8 mouse cellular contexts compared by ENCODE assay signal in the genomic region with DNA sequence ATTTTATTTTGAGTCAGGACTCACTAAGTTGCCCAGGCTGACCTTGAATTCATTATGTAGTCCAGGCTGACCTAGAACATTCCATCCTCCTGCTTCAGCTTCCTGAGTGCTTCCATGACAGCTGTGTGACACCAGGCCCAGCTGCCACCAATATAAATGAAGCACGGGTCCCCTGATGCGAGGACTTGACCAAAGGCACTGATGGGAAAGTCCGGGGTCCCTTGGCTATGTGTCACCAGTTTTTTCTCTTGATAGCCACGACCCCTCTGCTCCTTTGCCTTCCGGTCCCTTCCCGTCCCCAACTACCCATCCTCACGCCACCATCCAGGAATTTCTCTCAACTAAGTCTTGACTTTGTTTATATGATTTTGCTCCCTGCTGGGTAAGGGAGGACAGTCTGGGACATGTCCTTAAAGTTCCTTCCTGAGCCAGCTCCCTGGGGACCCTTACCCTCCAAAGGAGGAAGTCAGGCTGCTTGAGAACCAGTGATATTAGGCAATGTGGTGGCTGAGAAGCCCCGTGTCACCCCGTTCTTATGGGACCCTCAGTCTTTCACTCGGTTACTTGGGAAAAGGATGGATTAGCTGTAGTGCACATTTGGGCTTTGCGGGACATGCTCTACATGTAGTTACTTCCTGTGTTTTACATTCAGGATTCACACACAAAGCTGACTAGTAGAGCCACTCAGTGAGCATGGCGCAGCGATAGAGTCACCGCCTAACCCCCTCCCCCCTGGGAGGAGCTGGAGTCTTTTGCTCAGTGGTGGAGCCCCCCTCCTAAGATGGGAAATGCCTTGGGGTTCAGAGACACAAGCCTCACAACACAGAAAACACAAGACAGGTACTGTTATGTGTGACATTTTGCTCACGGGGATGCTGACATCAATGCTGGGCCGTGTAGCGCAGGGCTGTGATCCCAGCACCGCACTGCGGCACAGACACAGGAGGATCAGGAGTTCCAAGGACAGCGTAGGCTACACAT. TPM values are rescaled to one million over a fixed set of nuclear protein-coding genes. Genes with fewer than 3 reads are reported as not detected.
DNase-seq lines count a peak whose midpoint lies in the region; ATAC-seq and TF ChIP-seq lines count a peak whose summit lies in the region.

No protein-coding gene starts in this region.

- no peaks in the 10 kb centered on the region for H3K27me3 ChIP-seq in kidney, adult 2 months (replicated peaks; ENCODE audit: control insufficient read depth, insufficient read depth, low read length)
- no peaks in the 10 kb centered on the region for H3K27me3 ChIP-seq in erythroblast, embryonic 14.5 days (ENCODE audit: control insufficient read depth)
- H3K27me3 ChIP-seq in stomach, embryonic 16.5 days (ENCODE audit: control insufficient read depth, insufficient read depth, low read length): no peaks in the 10 kb centered on the region

- H3K27ac ChIP-seq in kidney, adult 2 months (ENCODE audit: insufficient read depth, low read depth, low read length): peak overlapping the region; percentile 62
- H3K27ac ChIP-seq in stomach, embryonic 16.5 days (ENCODE audit: low read length): peak overlapping the region; percentile 97

- 19% methylated on average over 20 of the region's 20 CpGs for WGBS in kidney, adult 2 months
- 17% methylated on average over 20 of the region's 20 CpGs for WGBS in stomach, embryonic 16.5 days

- no peaks in the 10 kb centered on the region for H3K36me3 ChIP-seq in kidney, adult 2 months (ENCODE audit: control insufficient read depth, insufficient read depth, low read length)
- peaks cover 61% of the 10 kb centered on the region for H3K36me3 ChIP-seq in erythroblast, embryonic 14.5 days (ENCODE audit: control insufficient read depth)
- no peaks in the 10 kb centered on the region for H3K36me3 ChIP-seq in stomach, embryonic 16.5 days (ENCODE audit: control insufficient read depth, insufficient read depth, low read length)

- no peak for TF ChIP-seq POLR2A in kidney, adult 2 months (IDR thresholded peaks at IDR 0.05; ENCODE audit: low read depth, low read length)

- H3K9ac ChIP-seq in stomach, embryonic 16.5 days (ENCODE audit: low read length): peak overlapping the region; percentile 79

- no peaks in the 10 kb centered on the region for H3K9me3 ChIP-seq in erythroblast, embryonic 14.5 days (ENCODE audit: control insufficient read depth, low read length)
- H3K9me3 ChIP-seq in stomach, embryonic 16.5 days (replicated peaks; ENCODE audit: control insufficient read depth, low read length): no peaks in the 10 kb centered on the region

- H3K4me2 ChIP-seq in stomach, embryonic 16.5 days (ENCODE audit: low read depth, low read length): peak overlapping the region; percentile 74

- no peak for TF ChIP-seq CTCF in kidney, adult 2 months (conservative IDR thresholded peaks at IDR 0.05; ENCODE audit: insufficient read depth, insufficient read length, low read depth, low read length)

- H3K4me1 ChIP-seq in kidney, adult 2 months (ENCODE audit: control insufficient read depth, insufficient read depth, low read length): peaks cover 27% of the 10 kb centered on the region
- peaks cover 87% of the 10 kb centered on the region for H3K4me1 ChIP-seq in erythroblast, embryonic 14.5 days (ENCODE audit: control insufficient read depth)
- H3K4me1 ChIP-seq in stomach, embryonic 16.5 days (ENCODE audit: control insufficient read depth, insufficient read depth, low read length): peaks cover 12% of the 10 kb centered on the region

- ATAC-seq in stomach, embryonic 16.5 days (ENCODE audit: insufficient read depth, low FRiP score): peak; percentile 10

- peak; percentile 39 for DNase-seq in kidney, adult 2 months
- no peak for DNase-seq in kidney, adult 8-10 months
- peak; percentile 74 for DNase-seq in brain, adult 2 months (ENCODE audit: low read depth, low spot score)
- DNase-seq in heart, postnatal 4 days: peak; percentile 42
- peak; percentile 45 to 50 for DNase-seq in layer of hippocampus, postnatal 36 days
- DNase-seq in lung, postnatal 36 days: peak; percentile 45

- H3K4me3 ChIP-seq in kidney, adult 2 months (ENCODE audit: insufficient read depth, low read depth, low read length): peak overlapping the region; percentile 79
- peak overlapping the region; percentile 73 for H3K4me3 ChIP-seq in erythroblast, embryonic 14.5 days (replicated peaks)
- peak overlapping the region; percentile 73 for H3K4me3 ChIP-seq in stomach, embryonic 16.5 days (replicated peaks; ENCODE audit: low read length)

RNA-seq across cellular contexts. Expression of gene Opa3, which starts 1.0 kb away (rescaled TPM):
- polyA plus RNA-seq in kidney, adult 2 months (2012; rRNA removed): 41.7 and 48.5 TPM in 2 replicates
- polyA plus RNA-seq in erythroblast, embryonic 14.5 days (2012): 2.1 and 2.3 TPM in 2 replicates
- 10 to 100 TPM; 54.7 to 60.0 TPM for total RNA-seq in heart, postnatal 4 days (2021)
- 10 to 100 TPM; 40.5 to 40.8 TPM for total RNA-seq in layer of hippocampus, postnatal 36 days (2021)
- polyA plus RNA-seq in stomach, embryonic 16.5 days (2015; fragmentation: Nextera tagmentation; extraction: Ambion mirVana): 33.0 and 34.5 TPM in 2 replicates

RNA-seq across cellular contexts. Expression of gene Gpr4, which starts 14.8 kb away (rescaled TPM):
- 10.1 and 10.8 TPM in 2 replicates for polyA plus RNA-seq in kidney, adult 2 months (2012; rRNA removed)
- polyA plus RNA-seq in erythroblast, embryonic 14.5 days (2012): not detected in 2 replicates
- 1 to 10 TPM; 6.7 to 8.1 TPM for total RNA-seq in heart, postnatal 4 days (2021)
- total RNA-seq in layer of hippocampus, postnatal 36 days (2021): 1 to 10 TPM; 2.4 to 2.5 TPM
- polyA plus RNA-seq in stomach, embryonic 16.5 days (2015; fragmentation: Nextera tagmentation; extraction: Ambion mirVana): 1.4 and 1.7 TPM in 2 replicates

RNA-seq across cellular contexts. Expression of gene Vasp, which starts 44.5 kb away (rescaled TPM):
- polyA plus RNA-seq in kidney, adult 2 months (2012; rRNA removed): 69.5 and 71.5 TPM in 2 replicates
- 17.7 TPM in 2 replicates for polyA plus RNA-seq in erythroblast, embryonic 14.5 days (2012)
- 100 to 1,000 TPM; 117 to 119 TPM for total RNA-seq in heart, postnatal 4 days (2021)
- 10 to 100 TPM; 15.2 to 21.2 TPM for total RNA-seq in layer of hippocampus, postnatal 36 days (2021)
- 77.8 and 85.6 TPM in 2 replicates for polyA plus RNA-seq in stomach, embryonic 16.5 days (2015; fragmentation: Nextera tagmentation; extraction: Ambion mirVana)

RNA-seq across cellular contexts. Expression of gene Eml2, which starts 50.9 kb away (rescaled TPM):
- 38.8 and 39.0 TPM in 2 replicates for polyA plus RNA-seq in kidney, adult 2 months (2012; rRNA removed)
- polyA plus RNA-seq in erythroblast, embryonic 14.5 days (2012): 0.25 and 0.57 TPM in 2 replicates
- total RNA-seq in heart, postnatal 4 days (2021): 10 to 100 TPM; 70.6 to 77.3 TPM
- total RNA-seq in layer of hippocampus, postnatal 36 days (2021): 100 to 1,000 TPM; 145 to 149 TPM
- 10.9 and 11.4 TPM in 2 replicates for polyA plus RNA-seq in stomach, embryonic 16.5 days (2015; fragmentation: Nextera tagmentation; extraction: Ambion mirVana)

RNA-seq across cellular contexts. Expression of gene Ppm1n, which starts 52.8 kb away (rescaled TPM):
- not detected in 2 replicates for polyA plus RNA-seq in kidney, adult 2 months (2012; rRNA removed)
- polyA plus RNA-seq in erythroblast, embryonic 14.5 days (2012): not detected in 2 replicates
- under 1 TPM in 1 of 2 experiments, not detected in 1; 0.26 TPM for total RNA-seq in heart, postnatal 4 days (2021)
- total RNA-seq in layer of hippocampus, postnatal 36 days (2021): under 1 TPM; 0.20 to 0.33 TPM
- 0.17 TPM in 1 of 2 replicates, not detected in the other for polyA plus RNA-seq in stomach, embryonic 16.5 days (2015; fragmentation: Nextera tagmentation; extraction: Ambion mirVana)

Comparison
In these comparisons a context has a peak if more than half of its experiments do, and no peak if none do; other contexts are left out.
1. DNase-seq: peak in kidney, adult 2 months (single experiment), brain, adult 2 months (single experiment), heart, postnatal 4 days (single experiment), layer of hippocampus, postnatal 36 days (2 of 2) and lung, postnatal 36 days (single experiment); none in kidney, adult 8-10 months (0 of 2).
2. RNA of gene Opa3, which starts 1.0 kb away (polyA plus RNA-seq): 41.7 to 48.5 TPM in kidney, adult 2 months and 33.0 to 34.5 TPM in stomach, embryonic 16.5 days; 2.1 to 2.3 TPM in erythroblast, embryonic 14.5 days; every median in the first group is over 10 times any median in the second.
3. Peak in every context shown above with its lines, with median percentiles within 50 percentile points of each other: H3K4me3 ChIP-seq.